Mouse (Mus musculus) heart, postnatal 10 days (tissue): ENCODE measurements at regions not wholly inside any gene's neighbourhood (a gene's known extent, or its start where the extent isn't known, plus 50 kb on each side); places are given as distances from the start of the nearest gene placed in this dataset.

ENCODE experiments used
- DNase-seq, 2 experiments: peaks; one replicate each; pipeline ENCODE4 v3.0.0; 2021
- intact Hi-C: fragments of 180-260 bp; cut with DNase I; formaldehyde crosslinking; loops from one replicate; pipeline ENCODE4 v1.15.1; 2025

DNA sequence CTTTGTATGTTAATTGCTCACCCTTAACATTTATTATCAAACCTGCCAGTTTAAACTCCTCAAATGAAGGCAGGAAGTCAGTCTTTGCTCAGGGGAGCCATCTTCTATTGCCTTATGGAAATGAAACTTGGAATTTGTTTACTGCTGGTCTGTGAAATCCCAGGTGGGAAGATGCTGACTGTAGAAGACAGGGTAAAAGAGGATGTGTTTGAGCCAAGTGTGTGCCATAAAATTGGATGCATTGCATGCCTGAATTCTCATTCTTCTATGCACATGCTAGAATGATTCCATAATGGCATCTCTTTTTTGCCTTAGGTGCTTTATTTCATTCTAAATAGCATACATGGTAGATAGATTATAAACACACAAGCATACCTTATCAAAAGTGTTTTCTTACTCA lies 1249.9 kb upstream of the Lrrc6 start:
- DNase-seq: no peak
- intact Hi-C loops: no loop called here

DNA sequence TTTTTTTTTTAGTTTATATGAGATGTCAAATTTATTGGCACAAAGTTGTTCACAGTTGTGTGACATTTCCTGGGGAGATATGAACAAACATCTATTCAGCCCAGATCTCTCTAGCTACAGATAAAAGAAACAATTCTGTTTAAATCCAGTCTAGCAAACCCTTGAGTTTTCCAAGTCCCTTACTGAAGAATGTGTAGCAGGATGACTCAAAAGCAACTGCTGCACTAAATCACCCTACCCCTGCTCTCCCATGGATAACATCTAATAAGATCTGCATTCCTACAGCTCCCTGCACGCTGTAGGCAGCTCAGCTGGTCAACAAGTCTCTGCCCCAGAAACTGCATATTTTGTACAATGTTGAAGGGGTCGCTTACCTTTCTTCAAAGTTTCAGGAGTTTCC lies 1242.6 kb upstream of the Lrrc6 start:
- intact Hi-C loops: no loop called here
- DNase-seq: no peak

DNA sequence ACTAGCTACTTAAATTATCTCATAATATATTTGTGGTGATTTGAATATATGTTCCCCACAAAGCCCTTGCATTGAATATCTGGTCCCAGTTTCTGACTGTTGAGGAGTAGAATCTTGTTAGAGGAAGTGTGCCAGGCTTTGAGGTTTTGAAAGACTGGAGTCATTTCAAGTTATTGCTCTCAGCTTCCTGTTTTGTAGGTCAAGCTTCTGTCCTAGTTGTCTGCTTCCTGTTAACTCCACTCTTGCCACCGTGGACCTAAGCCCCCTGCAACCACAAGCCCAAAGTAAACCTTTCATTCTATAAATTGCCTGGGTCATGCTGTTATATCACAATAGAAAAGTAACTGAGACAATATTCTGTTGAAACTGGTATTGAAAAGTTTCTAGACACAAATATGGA lies 1232.3 kb upstream of the Lrrc6 start:
- no peak for DNase-seq
- intact Hi-C loops: no loop called here

DNA sequence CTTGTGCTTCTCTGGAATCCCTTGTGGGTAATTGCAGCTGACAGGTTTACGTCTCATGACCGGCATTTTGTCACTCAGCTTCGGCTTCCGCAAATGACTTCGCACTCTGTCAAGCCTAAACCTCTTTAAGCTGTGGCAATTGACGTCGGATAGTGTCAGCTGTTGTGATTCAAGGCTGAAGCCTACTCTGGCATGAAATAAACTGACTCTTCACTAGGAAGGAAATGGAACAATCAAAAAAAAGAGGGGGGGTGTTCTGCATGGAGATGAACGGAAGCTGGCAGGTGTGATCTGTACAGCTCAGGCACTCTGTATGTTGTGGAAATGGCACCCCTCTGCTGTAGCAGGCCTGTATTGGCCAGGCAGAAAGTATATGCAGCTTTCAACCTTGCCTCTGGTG lies 1228.8 kb upstream of the Lrrc6 start:
- no peak for DNase-seq
- intact Hi-C loops: no loop called here

DNA sequence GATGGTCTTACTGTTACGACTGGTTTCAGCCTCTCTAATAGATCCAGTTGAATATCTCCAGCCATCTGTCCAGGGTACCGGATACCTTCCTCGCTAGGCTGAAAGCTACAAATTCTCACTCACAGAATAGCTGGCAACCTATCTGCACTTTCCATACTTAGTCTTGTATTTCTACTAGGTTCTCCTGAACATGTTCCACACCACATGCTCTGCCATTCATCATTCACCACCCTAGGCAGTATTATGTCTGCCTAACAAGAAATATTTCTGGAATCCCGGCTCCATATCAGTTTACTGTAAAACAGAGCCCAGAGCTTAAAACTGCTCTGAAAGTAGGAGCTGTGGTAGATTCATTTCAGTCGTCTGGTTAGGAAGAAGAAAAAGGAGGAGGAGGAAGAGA lies 1224.5 kb upstream of the Lrrc6 start:
- intact Hi-C loops: no loop called here
- DNase-seq: peak in 1 of 2 experiments; percentile 14

DNA sequence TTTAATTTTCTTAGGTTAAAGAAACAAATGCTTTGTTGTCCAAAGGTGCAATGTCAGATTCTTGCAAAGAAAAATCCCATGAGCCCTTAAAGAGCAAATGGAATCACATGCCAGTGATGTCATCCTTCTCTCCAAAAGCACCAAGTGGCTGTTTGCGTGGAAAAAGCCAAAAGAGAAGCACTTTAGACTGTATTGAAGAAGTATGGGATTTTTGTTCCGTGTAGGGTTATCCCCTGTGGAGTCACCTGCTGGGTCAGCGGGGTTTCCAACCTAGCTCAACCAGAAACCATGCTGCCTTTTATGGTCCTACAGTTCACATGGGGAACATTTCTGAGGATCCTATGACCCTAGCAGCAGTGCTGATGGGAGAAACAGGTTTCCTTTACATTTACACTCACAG lies 1213.5 kb upstream of the Lrrc6 start:
- intact Hi-C loops: no loop called here
- no peak for DNase-seq

DNA sequence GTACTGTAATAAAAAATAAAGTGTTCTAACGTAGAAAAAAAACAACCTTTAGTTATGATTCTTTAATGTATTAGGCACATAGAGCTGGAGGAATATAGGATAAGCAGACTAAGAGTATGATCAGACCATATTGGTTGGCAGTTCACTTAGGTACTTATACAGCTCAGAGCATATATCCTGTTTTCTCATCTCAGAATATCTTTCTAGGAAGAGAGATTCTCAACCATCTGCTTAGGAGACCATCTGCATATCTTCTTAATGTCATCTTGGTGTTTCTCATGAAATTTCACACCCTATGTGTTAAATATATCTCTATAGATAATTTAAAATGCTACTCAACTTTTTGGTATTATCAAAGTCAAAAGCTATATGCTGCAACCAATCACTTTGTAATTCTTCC lies 1185.4 kb upstream of the Lrrc6 start:
- intact Hi-C loops: no loop called here

DNA sequence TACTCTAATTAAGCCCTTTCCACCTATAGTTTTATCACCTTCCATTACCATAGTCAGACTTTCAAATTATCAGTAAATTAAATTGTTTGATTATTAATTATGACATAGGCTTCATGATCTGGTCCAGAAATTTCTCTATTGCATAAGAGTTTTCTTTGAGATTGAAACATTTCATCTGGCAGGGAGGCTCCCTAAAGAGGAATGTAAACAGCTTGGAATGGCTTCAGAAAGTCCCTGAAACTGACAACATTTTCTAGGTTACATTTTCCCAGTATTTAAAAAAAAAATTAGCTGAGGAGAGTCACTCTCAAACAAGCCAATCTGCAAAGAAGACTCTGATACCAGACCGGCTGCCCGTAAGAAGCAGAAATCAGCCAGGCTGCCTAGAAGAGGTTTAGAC lies 1172.6 kb upstream of the Lrrc6 start:
- intact Hi-C loops: no loop called here
- DNase-seq: no peak

More for the DNA sequence above, 1185.4 kb upstream of the Lrrc6 start:
- DNase-seq: no peak

DNA sequence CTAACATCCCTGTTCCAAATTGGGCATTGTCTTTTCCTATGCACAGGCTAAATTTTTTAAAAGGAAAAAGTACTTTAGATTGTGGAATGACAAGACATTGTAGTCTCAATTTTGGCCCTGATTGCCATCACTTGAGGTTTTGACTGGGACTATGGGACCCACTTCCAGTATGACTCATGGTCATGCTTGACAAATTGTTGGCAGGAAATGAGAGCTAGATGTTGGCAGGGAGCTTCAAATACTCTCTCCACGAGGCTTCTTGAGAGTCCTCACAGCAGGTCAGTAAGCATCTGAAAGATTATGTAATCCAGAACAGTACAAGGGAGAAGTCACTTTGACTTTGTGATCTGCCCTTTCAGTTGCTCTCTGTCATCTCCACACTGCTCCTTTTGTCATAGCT lies 1135.4 kb upstream of the Lrrc6 start:
- intact Hi-C loops: no loop called here
- peak; percentile 19 to 41 for DNase-seq

DNA sequence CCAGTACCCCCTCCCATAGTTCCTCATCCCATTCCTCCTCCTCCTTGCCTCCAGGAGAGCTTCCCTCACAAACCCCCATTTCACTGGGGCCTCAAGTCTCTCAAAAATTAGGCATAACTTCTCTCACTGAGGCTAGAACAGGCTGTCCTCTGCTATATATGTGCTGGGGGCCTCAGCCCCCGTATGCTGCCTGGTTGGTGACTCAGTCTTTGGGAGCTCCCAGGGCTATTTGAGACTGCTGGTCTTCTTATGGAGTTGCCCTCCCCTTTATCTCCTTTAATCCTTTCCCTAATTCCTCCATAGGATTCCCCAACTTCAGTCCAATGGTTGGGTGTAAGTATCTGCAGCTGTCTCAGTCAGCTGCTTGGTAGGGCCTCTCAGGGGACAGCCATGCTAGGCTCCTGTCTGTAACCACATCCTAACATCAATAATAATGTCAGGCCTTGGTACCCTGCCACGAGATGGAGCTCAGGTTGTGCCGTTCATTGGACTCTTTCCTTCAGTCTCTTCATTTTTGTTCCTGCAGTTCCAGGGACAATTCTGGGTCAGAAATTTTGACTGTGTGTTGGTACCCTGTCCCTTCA lies 1126.1 kb upstream of the Lrrc6 start:
- DNase-seq: no peak
- intact Hi-C loops: no loop called here

DNA sequence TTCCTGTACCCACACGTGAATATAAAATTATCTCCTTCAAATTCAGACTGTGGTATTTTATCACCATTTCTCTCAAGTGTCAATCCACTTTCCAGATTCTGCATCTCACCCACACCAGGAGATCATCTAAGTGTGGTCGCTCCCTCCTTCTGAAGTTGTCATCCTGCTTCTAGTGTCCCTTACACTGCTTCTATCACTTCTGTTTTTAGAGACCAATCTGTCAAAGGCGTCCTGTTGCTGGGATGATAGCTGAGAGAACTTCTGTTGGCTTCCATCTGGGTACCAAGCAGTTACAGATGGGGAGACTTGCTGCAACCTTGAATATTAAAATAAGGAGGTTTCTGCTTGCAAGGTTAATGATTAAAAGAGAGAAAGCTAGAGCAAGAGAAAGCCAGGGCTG lies 1111.2 kb upstream of the Lrrc6 start:
- intact Hi-C loops: no loop called here
- no peak for DNase-seq

DNA sequence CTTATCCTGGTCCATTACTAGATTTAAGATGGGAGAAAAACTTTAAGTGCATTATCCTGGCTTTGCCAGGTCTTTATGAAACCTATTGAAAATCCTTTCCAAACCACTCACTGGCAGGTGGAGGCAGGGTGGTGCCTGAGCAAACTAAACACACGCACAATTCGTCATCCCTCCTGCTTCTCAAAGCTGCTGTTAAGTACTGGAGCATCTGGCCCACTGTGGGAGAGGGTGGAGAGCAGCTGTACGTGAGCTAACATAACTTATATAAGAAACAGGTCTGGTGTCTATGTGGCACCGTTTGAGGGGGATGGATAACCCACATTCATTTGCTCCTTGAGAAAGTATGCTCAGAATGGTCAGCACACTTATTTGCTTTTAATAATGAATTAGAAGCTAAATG lies 1097.7 kb upstream of the Lrrc6 start:
- intact Hi-C loops: no loop called here
- DNase-seq: no peak

DNA sequence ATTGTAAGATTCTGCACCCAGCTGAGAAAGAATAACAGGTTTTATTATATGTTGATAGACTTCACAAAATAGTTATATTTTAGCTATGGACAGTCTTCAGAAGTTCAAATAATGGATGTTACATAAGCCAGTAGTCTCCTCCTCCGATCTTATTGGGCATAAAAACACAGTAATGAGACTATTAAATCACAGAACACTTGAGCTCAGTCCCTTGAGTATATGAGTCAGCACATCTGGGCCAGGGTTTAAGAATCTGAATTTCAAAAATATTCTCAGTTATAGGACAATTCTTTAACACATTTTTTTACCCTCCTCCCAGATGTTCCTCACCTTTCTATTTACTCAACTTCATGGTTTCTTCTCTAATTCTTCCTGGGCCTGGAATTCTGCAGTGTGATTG lies 1075.9 kb upstream of the Lrrc6 start:
- intact Hi-C loops: no loop called here
- no peak for DNase-seq

DNA sequence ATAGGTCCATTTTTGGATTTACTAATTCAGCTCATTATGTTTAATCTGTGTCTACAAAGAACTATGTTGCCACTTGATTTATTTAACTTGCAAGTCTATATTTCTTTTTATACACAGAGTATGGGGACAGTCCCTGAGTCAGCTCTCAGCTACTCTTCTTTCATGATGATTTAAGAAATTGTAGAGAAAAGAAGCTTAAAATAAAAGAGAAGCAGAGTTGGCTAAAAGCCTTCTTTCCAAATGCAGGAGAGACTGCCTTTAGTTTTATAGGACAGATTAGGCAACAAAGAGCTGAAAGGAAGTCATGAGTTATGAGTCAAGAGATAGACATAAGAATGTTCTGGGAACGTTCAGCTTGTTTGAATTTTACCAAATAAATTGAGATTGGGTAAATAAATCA lies 1070.9 kb upstream of the Lrrc6 start:
- DNase-seq: no peak
- intact Hi-C loops: no loop called here

DNA sequence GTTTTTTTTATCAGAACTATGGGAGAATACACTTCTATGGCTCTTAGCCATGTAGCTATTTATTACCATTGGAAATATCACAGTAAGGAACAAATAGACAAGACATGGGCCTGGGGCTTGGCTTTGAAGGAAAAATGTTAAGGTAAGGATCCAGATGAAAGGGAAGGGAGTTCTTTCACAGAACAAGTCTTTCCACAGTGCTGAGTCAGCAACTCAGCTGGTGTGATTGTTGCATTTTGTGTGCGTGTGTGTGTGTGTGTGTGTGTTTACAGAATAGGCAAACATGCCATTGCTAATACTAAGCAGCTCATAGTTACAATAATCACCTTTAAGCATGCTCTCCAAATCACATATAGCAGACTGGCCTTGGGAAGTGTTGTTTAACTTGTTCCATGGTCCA lies 1056.6 kb upstream of the Lrrc6 start:
- DNase-seq: no peak
- intact Hi-C loops: no loop called here

DNA sequence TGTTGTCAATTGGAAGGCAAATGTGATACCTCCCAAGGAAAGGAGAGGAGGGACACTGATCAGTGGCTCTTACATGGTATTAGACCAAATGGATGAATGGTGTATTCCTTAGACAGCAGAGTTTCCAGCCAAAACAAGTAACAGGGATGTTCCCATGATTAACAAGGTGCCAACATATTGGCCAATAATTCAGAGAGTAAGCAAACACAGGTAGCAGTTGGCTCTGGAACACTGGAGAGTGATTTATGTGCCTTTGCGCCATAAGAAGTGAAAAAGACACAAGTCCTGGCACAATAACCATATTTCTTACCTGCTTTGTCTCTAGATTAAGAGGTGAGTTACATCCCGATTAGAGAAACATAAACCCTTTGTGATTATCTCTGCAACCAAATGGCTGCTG lies 1051.2 kb upstream of the Lrrc6 start:
- intact Hi-C loops: no loop called here
- no peak for DNase-seq

DNA sequence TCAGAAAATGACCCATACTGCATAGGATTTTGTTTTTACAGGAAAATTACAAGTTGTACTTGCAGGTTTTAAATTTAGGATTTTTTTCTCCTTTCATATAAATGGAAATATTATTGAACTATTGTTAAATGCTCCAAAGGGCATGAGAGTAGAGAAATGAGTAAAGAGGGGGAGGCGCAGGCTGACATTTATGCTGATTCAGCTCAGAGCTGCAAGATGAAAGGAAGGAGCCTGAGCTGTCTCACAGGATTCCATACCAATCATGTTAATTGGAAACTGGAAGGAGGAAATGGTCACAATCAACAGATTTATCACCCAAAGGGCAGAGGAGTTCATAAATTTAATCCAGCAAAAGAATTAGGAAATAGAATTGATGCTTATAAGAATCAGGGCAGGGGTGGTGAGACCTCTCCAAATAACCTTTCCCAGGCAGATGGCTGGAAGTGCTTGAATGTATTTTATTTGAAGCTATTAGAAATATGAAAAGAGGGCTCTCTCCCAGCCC lies 1046.2 kb upstream of the Lrrc6 start:
- no peak for DNase-seq
- intact Hi-C loops: no loop called here

DNA sequence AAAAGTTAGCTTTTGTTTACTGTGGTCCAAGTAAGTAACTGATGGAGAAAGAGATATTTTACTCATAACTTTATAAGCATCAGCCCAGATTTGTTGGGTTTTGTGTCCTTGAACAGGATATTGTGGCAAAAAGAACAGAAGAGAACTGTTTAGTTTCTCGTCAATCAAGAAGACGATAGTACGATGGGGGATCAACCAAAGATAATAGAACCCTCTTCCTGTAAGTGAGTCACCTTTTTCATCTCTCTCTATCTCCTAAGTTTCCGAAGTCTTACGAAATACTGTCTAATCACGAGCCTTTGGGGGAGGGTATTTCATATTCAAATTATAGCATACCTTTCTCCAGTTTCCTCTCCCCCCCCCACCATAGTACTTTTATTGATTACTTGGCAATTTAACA lies 1045.0 kb upstream of the Lrrc6 start:
- intact Hi-C loops: no loop called here
- DNase-seq: no peak

DNA sequence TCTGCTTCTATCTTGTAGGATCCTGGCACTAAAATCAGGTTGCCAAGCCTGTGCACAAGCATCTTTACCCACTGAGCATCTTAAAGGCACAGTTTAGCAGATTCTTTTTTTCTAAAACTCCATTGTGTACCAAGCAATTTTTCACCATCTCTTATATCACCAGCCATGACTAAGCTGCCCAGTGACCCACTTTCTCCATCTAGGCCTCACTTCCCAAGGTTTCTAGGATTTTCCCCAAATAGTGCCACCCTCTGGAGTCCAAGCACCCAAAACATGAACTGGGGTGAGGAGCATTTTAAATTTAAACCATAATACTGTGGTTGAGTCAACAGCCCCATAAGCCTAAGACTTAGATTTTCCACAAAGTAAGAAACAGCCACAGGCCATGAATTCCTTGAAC lies 1013.0 kb upstream of the Lrrc6 start:
- DNase-seq: no peak
- intact Hi-C loops: no loop called here

DNA sequence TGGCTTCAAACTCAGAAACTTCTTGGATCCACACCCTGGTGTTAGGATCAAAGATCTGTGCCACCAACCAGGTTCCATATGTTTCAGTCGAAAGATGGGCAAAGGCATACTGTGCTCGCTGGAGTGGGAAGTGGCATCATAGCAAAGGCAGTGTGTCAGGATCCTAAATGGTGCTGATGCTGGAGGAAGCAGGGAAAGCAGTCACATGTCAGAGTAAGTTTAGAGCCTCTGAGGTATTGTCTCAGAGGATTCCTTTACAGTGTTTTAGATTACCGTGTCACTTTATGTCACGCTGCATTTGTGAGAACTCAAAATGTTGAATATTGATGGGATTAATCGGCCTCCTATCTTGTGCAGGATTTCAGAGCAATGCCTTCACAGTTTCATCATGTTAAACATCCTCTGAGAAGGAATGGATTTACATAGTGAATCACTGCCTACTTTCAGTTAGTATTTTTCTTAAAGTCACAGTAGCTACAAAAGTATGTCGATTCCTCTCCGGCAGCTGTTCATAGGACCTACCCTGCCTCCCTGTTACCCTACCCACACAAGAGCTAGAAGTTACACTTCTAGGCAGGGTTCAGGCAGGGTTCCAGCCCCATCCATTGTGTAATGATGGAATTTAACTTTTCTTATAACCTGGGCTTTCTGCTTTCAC lies 994.4 kb upstream of the Lrrc6 start:
- no peak for DNase-seq
- intact Hi-C loops: no loop called here

DNA sequence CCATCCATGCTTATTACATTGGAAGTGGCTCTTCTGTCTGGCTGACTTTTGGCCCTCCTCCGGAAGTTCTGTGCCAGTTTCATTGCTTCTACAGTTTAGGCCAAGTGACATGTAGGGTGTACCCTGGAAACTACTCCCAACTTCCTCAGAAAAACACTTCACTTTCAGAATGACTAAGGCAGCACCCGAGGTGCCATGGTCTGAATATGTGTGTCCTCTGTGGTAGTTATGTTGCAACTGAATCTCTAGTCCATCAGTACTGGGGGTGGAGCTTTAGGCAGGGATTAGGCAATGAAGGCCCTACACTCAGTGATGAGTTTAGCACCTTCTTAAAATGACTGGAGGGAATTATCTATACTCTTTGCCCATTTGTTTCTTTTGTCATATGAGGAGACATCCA lies 981.0 kb upstream of the Lrrc6 start:
- intact Hi-C loops: no loop called here
- DNase-seq: no peak

DNA sequence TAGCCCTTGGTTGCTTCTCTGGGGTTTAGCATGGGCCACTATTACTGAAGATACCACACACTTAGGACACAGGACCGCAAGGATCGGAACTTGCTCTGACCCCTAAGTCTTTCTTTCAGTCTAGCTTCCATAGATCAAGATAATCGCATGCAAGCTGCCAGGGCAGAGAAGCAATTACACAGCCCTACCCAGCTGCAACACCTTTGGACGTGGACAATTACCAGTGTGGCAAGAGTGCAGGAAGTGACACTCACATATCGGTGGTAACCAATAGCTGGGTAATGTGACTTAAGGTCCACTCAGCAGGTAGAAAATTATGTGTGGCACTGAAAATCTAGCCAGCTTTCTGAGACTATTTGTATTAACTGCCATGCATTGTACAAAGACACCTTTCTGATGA lies 973.6 kb upstream of the Lrrc6 start:
- no peak for DNase-seq
- intact Hi-C loops: no loop called here

DNA sequence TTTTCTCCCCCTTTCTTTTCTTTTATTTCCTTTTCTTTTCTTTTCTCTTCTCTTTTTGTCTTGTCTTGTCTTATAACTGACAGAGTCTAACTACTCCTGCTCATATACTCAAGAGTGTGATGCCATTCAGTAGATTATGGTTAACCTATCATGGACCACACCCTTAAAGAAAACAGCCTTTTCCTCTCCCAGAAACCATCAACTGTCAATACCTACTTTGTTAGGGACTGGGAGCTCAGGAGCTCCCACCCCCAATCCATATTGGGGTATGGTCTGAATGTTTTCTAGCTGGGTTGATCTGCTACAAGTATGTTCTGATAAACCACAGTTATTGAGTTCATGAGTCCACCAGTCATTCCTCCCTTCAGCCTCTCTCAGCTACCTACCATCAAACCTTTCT lies 972.3 kb upstream of the Lrrc6 start:
- no peak for DNase-seq
- intact Hi-C loops: no loop called here
